Mouse (Mus musculus): ENCODE data around the gene Fuca1. TPM values are rescaled to one million over a fixed set of nuclear protein-coding genes. Genes with fewer than 3 reads are reported as not detected.
A peak's percentile ranks its signal among the peaks of the same experiment; 100 is the strongest.

Fuca1 gene
- 39.2 and 45.5 TPM in 2 replicates for polyA plus RNA-seq (2014; fragmentation: Nextera tagmentation; extraction: Ambion mirVana)

GRCm38 (mm10) chr4:135920304-135921241 lies at the start of gene Fuca1:
Gene Fuca1, plus strand, starts transcription at chr4:135920735.
- DNase-seq (ENCODE audit: low spot score) (peak; percentile 98), ATAC-seq (replicated peaks; ENCODE audit: insufficient number of reproducible peaks, low FRiP score, low TSS enrichment, low read depth) (peak; percentile 89)
- H3K9me3 ChIP-seq (replicated peaks; ENCODE audit: control insufficient read depth, low read length) = no peaks in the 10 kb centered on the region
- no peaks in the 10 kb centered on the region for H3K27me3 ChIP-seq (ENCODE audit: control insufficient read depth, insufficient read depth, low read length)
- 3% methylated on average over 60 of the region's 60 CpGs for WGBS
- peak within 1 kb of the TSS; percentile 68 for H3K4me3 ChIP-seq (ENCODE audit: low read depth, low read length)
- 0 out of 2 replicates have a peak within 1 kb of the TSS, but pooled peaks have one; percentile 53 for H3K27ac ChIP-seq (replicated peaks; ENCODE audit: low read depth, low read length)
- H3K4me1 ChIP-seq (ENCODE audit: control insufficient read depth, insufficient read depth, low read length) = peaks cover 2% of the 10 kb centered on the region; the same call in 1 of the 2 replicates
- H3K9ac ChIP-seq (replicated peaks; ENCODE audit: low read length) = peak within 1 kb of the TSS; percentile 82
- H3K4me2 ChIP-seq (ENCODE audit: low read depth, low read length) = peak within 1 kb of the TSS; percentile 92
- H3K36me3 ChIP-seq (replicated peaks; ENCODE audit: control insufficient read depth, insufficient read depth, low read depth, low read length) = no peaks in the 10 kb centered on the region

- H3K27me3 ChIP-seq (ENCODE audit: control insufficient read depth, insufficient read depth, low read length) = no peaks in the 10 kb centered on the region
- no peak for ATAC-seq (replicated peaks; ENCODE audit: insufficient number of reproducible peaks, low FRiP score, low TSS enrichment, low read depth)
- peak overlapping the region; percentile 80 for H3K4me3 ChIP-seq (ENCODE audit: low read depth, low read length)
- H3K9ac ChIP-seq (replicated peaks; ENCODE audit: low read length) = peak overlapping the region; percentile 98; the same call in 1 of the 2 replicates
- H3K27ac ChIP-seq (replicated peaks; ENCODE audit: low read depth, low read length) = no peak overlapping the region
- no peak for DNase-seq (ENCODE audit: low spot score)
- H3K4me2 ChIP-seq (ENCODE audit: low read depth, low read length) = peak overlapping the region; percentile 52
- H3K9me3 ChIP-seq (replicated peaks; ENCODE audit: control insufficient read depth, low read length) = no peaks in the 10 kb centered on the region
- H3K36me3 ChIP-seq (replicated peaks; ENCODE audit: control insufficient read depth, insufficient read depth, low read depth, low read length) = peaks cover 2% of the 10 kb centered on the region; the same call in 1 of the 2 replicates
- no peaks in the 10 kb centered on the region; the same call in 1 of the 2 replicates for H3K4me1 ChIP-seq (ENCODE audit: control insufficient read depth, insufficient read depth, low read length)
- 54% methylated on average over 3 of the region's 3 CpGs for WGBS
Measured at GRCm38 (mm10) chr4:135872015-135872414, 48.5 kb upstream of the Fuca1 start.

- Histone ChIP-seq H3K27me3 (ENCODE audit: control insufficient read depth, insufficient read depth, low read length) (no peaks in the 10 kb centered on the region), H3K9me3 (replicated peaks; ENCODE audit: control insufficient read depth, low read length) (no peaks in the 10 kb centered on the region), H3K4me2 (ENCODE audit: low read depth, low read length) (peak overlapping the region; percentile 52), H3K36me3 (replicated peaks; ENCODE audit: control insufficient read depth, insufficient read depth, low read depth, low read length) (peaks cover 2% of the 10 kb centered on the region; the same call in 1 of the 2 replicates), H3K9ac (replicated peaks; ENCODE audit: low read length) (peak overlapping the region; percentile 98), H3K27ac (replicated peaks; ENCODE audit: low read depth, low read length) (peak overlapping the region; percentile 99), H3K4me1 (ENCODE audit: control insufficient read depth, insufficient read depth, low read length) (no peaks in the 10 kb centered on the region; the same call in 1 of the 2 replicates), H3K4me3 (ENCODE audit: low read depth, low read length) (peak overlapping the region; percentile 80)
- DNase-seq (ENCODE audit: low spot score) = no peak
- 11% methylated on average over 17 of the region's 17 CpGs for WGBS
- ATAC-seq (replicated peaks; ENCODE audit: insufficient number of reproducible peaks, low FRiP score, low TSS enrichment, low read depth) = no peak
Measured at GRCm38 (mm10) chr4:135872589-135873391, 47.7 kb upstream of the Fuca1 start.

- Histone ChIP-seq H3K9ac (replicated peaks; ENCODE audit: low read length) (peak within 1 kb of the TSS; percentile 98), H3K4me3 (ENCODE audit: low read depth, low read length) (peak within 1 kb of the TSS; percentile 80), H3K36me3 (replicated peaks; ENCODE audit: control insufficient read depth, insufficient read depth, low read depth, low read length) (peaks cover 2% of the 10 kb centered on the region; the same call in 1 of the 2 replicates), H3K4me1 (ENCODE audit: control insufficient read depth, insufficient read depth, low read length) (no peaks in the 10 kb centered on the region; the same call in 1 of the 2 replicates), H3K27ac (replicated peaks; ENCODE audit: low read depth, low read length) (peak within 1 kb of the TSS; percentile 99), H3K27me3 (ENCODE audit: control insufficient read depth, insufficient read depth, low read length) (no peaks in the 10 kb centered on the region), H3K4me2 (ENCODE audit: low read depth, low read length) (peak within 1 kb of the TSS; percentile 52), H3K9me3 (replicated peaks; ENCODE audit: control insufficient read depth, low read length) (no peaks in the 10 kb centered on the region)
- DNase-seq (ENCODE audit: low spot score) = peak; percentile 94
- WGBS = under 1% methylated on average over 52 of the region's 60 CpGs
- peak; percentile 90 for ATAC-seq (replicated peaks; ENCODE audit: insufficient number of reproducible peaks, low FRiP score, low TSS enrichment, low read depth)
Measured at GRCm38 (mm10) chr4:135873526-135874202, 46.9 kb upstream of the Fuca1 start, which contains the start of gene Pnrc2. Gene Pnrc2, minus strand, starts transcription at chr4:135873850.

GRCm38 (mm10) chr4:135874564-135875535 lies 45.7 kb upstream of the Fuca1 start:
- Histone ChIP-seq H3K9ac (replicated peaks; ENCODE audit: low read length) (no peak overlapping the region), H3K36me3 (replicated peaks; ENCODE audit: control insufficient read depth, insufficient read depth, low read depth, low read length) (peaks cover 2% of the 10 kb centered on the region; the same call in 1 of the 2 replicates), H3K4me2 (ENCODE audit: low read depth, low read length) (0 out of 2 replicates have a peak overlapping the region, but pooled peaks have one; percentile 1), H3K27me3 (ENCODE audit: control insufficient read depth, insufficient read depth, low read length) (no peaks in the 10 kb centered on the region), H3K4me3 (ENCODE audit: low read depth, low read length) (no peak overlapping the region), H3K4me1 (ENCODE audit: control insufficient read depth, insufficient read depth, low read length) (no peaks in the 10 kb centered on the region; the same call in 1 of the 2 replicates), H3K27ac (replicated peaks; ENCODE audit: low read depth, low read length) (peak overlapping the region; percentile 99; the same call in 1 of the 2 replicates), H3K9me3 (replicated peaks; ENCODE audit: control insufficient read depth, low read length) (no peaks in the 10 kb centered on the region)
- WGBS = 80% methylated on average over 10 of the region's 10 CpGs
- ATAC-seq (replicated peaks; ENCODE audit: insufficient number of reproducible peaks, low FRiP score, low TSS enrichment, low read depth) = no peak
- DNase-seq (ENCODE audit: low spot score) = no peak

GRCm38 (mm10) chr4:135875546-135875945 lies 45.0 kb upstream of the Fuca1 start:
- ATAC-seq (replicated peaks; ENCODE audit: insufficient number of reproducible peaks, low FRiP score, low TSS enrichment, low read depth) (no peak), DNase-seq (ENCODE audit: low spot score) (no peak)
- Histone ChIP-seq H3K36me3 (replicated peaks; ENCODE audit: control insufficient read depth, insufficient read depth, low read depth, low read length) (peaks cover 2% of the 10 kb centered on the region; the same call in 1 of the 2 replicates), H3K4me1 (ENCODE audit: control insufficient read depth, insufficient read depth, low read length) (no peaks in the 10 kb centered on the region; the same call in 1 of the 2 replicates), H3K27me3 (ENCODE audit: control insufficient read depth, insufficient read depth, low read length) (no peaks in the 10 kb centered on the region), H3K27ac (replicated peaks; ENCODE audit: low read depth, low read length) (peak overlapping the region; percentile 1; the same call in 1 of the 2 replicates), H3K9me3 (replicated peaks; ENCODE audit: control insufficient read depth, low read length) (no peaks in the 10 kb centered on the region), H3K4me3 (ENCODE audit: low read depth, low read length) (no peak overlapping the region), H3K9ac (replicated peaks; ENCODE audit: low read length) (no peak overlapping the region), H3K4me2 (ENCODE audit: low read depth, low read length) (no peak overlapping the region)
- WGBS = 33% methylated on average over 7 of the region's 7 CpGs
